Mouse (Mus musculus) adrenal gland, postnatal 36 days (tissue): ENCODE measurements around the gene Tmem266. TPM values are rescaled to one million over a fixed set of nuclear protein-coding genes. Genes with fewer than 3 reads are reported as not detected.

ENCODE experiments used
- DNase-seq, 2 experiments: peaks; one replicate each; pipeline ENCODE4 v3.0.0; 2021; ENCODE audit warnings: mixed read lengths in 1 of 2
- total RNA-seq, 2 experiments: library from RNA; stranded (reverse); gene quantifications; 2 replicates each; pipeline ENCODE4 v1.2.3; 2021

Tmem266 gene
- total RNA-seq, 2 experiments from 2014 or later, result 0.40 to 0.63 TPM

GRCm38 (mm10) chr9:55329401-55329800, 2.7 kb downstream of the Tmem266 start:
- DNase-seq, result no peak

DNA sequence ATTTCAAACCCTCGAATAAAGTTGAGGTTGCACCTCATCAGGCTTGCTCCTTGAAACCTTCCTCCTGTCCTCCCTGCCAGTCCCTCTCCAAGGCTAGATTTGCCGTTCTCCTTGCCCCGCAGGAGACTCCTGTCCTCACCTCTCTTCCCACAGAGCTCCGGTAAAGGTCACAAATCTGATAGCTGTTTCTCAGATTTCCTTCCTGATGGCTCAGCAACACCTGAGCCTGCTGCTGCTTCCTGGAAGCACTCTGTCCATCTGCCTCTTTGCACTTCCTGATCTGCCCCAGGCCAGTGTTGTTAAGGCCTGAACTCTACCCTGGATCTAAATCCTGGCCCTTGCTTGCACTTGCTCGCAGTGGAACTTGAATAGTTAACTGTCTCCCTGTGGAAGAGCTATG, 5.8 kb downstream of the Tmem266 start:
- DNase-seq, result no peak

DNA sequence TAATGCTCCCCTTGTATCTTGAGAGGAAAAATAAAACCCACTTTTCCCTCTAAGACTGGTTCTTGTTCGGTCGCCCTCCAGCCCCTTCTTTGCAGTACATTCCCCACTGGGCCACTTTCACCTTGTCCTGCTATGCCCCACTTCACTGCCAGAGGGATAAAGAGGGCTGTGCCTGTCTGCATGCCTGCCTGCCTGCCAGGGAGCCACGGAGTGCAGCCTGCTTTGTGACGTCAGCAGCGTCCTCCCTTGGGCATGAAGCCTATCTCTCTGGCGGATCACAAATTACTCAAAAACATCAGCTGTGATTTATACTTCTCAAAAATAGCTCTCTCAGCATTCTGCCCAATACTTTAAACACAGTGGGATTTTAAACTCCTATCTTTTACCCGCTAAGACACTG, 6.2 kb downstream of the Tmem266 start:
- DNase-seq, result peak; percentile 80

GRCm38 (mm10) chr9:55344165-55344564, 17.5 kb downstream of the Tmem266 start:
- no peak for DNase-seq

DNA sequence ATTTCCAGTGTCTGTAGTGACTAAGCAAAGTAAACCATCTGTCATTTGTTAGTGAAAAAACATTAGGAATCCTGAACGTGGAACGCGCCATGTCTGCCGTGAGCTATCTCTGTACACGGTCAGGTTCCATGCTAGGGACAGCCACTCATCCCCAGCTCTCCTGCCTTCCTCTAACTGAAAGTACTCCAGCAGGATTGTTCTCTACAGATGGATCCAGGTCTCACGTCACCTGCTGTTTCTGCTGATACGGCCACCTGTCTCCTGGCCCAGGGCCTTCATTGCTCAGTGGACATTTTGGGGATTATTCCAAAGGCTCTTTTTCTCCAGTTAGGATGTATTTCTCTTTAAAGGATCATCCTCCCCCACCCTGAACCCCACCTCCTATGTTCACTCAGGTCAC, 18.6 kb downstream of the Tmem266 start:
- no peak for DNase-seq

- DNase-seq, result no peak
These were observed 22.0 kb downstream of the Tmem266 start for GRCm38 (mm10) chr9:55348664-55349063.

DNA sequence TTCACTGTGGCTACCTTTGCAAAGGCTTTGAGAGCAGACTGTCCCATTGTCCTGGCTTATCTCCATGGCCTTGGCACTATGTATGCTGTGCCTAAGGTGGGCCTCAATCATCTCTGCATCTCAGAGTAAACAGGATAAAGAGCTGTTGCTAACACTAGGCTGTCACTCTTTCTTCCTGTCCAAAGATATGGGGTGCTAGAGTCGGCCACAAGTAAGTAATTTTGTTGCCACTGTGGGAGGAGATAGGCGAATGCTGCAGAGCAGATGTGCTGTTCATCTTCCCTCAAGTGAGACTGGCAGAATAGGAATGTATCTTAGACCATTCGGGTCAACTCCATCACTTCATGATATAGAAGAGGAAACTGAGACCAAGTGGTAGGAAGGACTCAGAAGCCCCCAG, 28.0 kb downstream of the Tmem266 start:
- no peak for DNase-seq

DNA sequence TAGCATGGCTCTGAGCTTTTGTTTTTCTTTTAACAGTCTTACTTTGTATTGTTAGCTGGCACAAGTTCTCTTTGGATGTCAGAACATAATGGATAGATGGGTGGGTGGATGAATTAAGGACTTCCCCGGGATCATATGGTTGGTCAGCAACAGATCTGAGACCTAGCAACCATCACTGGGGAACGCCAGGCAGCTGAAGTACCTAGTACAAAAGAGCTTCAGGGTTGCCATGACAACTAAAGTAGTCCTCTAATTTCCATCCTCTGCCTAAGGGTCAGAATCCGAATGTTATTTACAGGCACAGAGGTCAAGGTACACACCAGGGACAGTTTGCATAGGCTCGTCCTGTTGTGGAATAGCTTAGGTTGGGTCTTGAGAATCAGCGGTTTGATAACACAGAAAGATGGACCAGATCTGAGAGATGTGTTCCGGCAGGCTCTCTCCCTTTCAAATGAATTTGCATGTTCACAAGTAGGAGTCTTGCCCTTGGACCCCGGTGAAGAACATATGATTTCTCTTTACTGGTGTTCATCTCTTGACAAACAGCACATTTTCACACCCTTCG, 28.6 kb downstream of the Tmem266 start:
- DNase-seq, result no peak

DNA sequence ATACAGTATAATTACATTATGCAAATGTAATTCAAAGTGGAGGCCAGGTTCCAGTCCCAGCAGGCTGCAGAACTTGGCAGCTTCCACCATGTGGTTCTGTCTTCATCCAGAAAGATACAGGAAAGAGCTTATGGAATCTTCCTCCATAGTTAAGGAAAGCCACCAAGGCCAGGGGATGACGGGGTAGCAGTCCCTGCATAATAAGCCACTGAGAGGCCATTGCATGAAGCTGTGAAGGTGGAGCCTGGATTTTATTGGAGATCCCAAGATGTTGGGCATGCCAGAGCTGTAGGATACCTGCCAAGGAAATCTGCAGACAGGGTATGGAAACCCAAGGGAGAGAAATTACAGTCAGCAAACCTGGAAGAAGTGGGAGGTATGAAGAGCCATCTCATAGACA, 30.5 kb downstream of the Tmem266 start:
- DNase-seq, result no peak

GRCm38 (mm10) chr9:55360372-55360771, 33.7 kb downstream of the Tmem266 start:
- no peak for DNase-seq

DNA sequence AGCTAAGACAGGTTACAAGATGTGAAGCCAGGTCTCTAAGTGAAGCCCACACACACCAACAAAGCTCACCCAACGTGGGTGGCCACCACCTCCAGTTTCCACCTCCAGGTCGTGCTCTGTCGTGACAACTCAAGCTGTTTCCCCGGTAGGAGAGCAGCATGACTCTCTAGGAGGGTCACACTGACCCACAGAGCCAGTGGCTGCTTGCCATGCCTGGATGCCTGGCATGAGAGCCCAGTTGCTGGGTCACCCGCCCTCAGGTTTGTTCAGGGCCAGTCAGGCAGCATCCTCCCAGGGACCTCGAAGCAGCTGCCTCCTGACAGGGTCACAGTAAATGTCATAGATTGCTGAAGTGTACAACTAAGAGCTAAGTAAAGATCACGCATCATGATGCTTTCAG, 34.1 kb downstream of the Tmem266 start:
- DNase-seq, result no peak

GRCm38 (mm10) chr9:55361969-55362368, 35.3 kb downstream of the Tmem266 start:
- peak in 1 of 2 experiments; percentile 14 for DNase-seq

DNA sequence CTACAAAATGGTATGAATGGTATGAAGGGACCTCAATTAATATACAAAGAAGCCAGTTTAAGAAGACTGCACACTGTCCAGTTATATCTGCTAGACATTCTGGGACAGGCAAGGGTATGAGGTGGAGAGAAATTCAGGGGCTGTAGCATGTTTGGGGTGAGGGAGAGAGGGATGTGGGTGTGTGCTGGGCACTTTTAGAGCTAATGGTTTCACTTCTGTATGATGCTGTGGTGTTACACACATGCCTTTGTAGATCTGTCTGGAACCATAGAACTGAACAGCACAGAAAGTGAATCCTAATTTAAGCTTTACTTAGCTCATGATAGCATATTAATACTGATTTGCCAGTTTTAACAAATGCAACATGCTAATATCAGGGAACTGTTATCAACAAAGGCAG, 37.0 kb downstream of the Tmem266 start:
- no peak for DNase-seq

DNA sequence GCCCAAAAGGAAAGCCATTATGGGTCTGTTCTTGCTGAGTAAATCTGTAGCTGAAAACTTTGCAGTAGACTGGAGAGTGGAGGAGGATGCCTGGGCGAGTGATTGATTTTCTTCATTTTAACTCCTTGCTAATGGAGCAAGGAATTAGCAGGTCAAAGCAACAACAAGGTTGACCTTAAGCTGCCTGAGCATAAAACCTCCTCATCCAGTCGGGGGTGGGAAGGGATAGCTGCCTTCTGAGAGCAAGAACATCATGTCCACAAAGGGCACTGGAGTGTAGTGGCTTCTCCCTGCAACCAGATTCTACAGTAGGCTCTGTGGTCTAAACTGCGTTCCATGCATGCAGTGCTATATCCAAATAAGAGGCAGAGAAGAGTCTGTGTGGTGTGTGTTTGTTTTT, 41.3 kb downstream of the Tmem266 start:
- no peak for DNase-seq

GRCm38 (mm10) chr9:55371908-55372307, 45.2 kb downstream of the Tmem266 start:
- no peak for DNase-seq

DNA sequence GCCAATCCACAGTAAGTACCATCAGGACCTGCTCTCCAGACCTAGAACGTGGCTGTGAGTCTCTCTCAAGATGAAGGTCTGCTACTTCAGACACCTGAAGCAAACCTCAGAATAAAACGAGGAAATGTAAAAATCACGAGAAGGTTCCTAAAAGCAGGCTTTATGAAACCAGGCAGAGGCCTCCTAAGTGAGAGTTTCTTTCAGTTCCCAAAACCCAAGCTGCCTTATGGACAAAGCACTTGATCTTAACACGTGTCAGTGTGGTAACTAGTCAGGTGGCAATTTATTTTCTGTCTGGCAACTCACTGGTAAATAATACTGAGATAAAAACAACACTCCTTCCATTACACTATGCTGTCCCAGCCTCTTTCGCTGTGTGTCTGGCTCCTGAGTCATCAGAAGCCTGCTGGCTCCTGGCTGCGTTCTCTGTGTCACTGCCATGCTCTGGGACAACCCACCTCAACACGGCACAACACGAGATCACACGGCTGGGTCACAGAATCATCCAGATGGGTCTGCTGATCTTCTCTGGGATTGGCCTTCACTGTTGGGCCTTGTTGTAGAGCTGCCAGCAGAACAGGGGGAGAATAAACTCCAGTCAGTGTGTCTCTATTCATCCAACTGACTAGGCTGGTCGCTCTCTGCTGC, 51.0 kb downstream of the Tmem266 start:
- DNase-seq, result no peak

- no peak for DNase-seq
These were observed 54.7 kb downstream of the Tmem266 start for GRCm38 (mm10) chr9:55381456-55381855.

DNA sequence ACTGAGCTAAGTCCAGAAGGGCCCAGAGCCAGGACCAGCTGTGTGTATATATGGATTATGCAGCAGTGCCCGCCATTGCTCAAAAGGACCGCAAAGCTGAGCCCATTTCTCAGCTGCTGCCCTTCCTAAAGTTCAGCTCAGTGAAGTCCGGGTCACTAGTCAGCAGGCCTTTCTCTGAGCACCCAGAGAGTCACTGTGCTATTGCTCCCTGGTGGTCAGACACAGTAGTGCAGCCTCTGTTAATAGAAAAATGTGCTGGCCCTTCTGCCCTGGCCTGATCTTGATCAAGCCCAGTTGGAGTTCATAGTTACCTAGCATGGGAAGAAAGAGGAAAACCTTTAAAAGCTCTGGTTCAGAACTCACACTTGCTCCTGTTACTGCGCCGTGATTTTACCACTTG, 55.7 kb downstream of the Tmem266 start:
- peak; percentile 45 to 60 for DNase-seq

DNA sequence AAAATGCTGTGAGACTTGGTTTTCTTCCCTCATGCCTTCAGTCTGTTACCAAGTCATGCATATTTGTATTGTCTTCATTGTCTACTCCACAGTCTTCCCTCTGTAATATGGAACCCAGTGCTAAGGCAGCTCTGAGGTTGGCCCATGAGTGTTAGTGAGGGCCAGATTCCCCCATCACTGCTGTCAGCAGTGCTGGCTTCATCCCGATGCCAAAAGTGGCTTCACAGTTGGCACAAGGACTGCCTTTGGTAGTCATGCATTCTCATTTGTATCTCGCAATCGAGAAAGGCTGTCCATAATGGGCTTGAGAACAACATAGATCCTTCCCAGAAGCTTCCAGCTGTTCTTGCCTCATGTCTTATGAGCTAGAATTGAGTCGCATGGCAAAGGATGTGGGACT, 59.4 kb downstream of the Tmem266 start:
- no peak for DNase-seq

GRCm38 (mm10) chr9:55387862-55388505, 61.3 kb downstream of the Tmem266 start:
- DNase-seq, result no peak

GRCm38 (mm10) chr9:55391909-55392658, 65.4 kb downstream of the Tmem266 start:
- peak; percentile 77 to 78 for DNase-seq

DNA sequence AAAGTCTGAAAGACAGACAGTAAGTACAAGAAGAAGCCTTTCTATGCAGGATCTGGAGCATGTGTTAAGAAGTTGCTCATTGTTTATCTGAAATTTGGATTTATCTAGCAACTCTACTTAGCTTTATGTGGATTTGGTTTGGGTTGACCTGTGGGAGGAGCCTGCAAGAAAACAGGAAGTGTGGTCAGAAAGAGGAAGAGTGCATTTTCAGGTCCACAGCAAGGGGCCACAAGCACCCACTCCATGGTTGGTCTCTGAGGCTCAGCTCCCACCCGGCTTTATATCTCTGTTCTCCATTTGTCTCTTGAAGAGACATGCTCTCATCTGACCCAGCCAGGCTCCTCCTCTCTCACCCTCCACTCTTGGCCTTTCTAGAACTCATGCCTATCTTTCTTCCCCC, 68.9 kb downstream of the Tmem266 start:
- no peak for DNase-seq

- DNase-seq, result no peak
These were observed 72.4 kb downstream of the Tmem266 start for GRCm38 (mm10) chr9:55398985-55399554.
